Mouse (Mus musculus) regulatory T cell (primary cell): ENCODE measurements around the gene Mrpl54.

Experiments used
- in situ Hi-C: fragments of 300-600 bp; cut with MboI, MseI; formaldehyde crosslinking; loops from one replicate; pipeline ENCODE4 v1.15.1; 2025; ENCODE audit warnings: high pct_unique_total_duplicates

The Mrpl54 gene

GRCm38 (mm10) chr10:81265540-81265939 lies 1.2 kb downstream of the Mrpl54 start:
- in situ Hi-C loops = no loop called here

GRCm38 (mm10) chr10:81261025-81261424 lies 5.7 kb downstream of the Mrpl54 start:
- in situ Hi-C loops = no loop called here

- in situ Hi-C loops = no loop called here
These were observed 7.4 kb downstream of the Mrpl54 start for GRCm38 (mm10) chr10:81259225-81259884.

- in situ Hi-C loops = no loop called here
These were observed 9.3 kb downstream of the Mrpl54 start for GRCm38 (mm10) chr10:81257158-81258039.

GRCm38 (mm10) chr10:81254886-81255285 lies 11.8 kb downstream of the Mrpl54 start:
- in situ Hi-C loops = no loop called here

GRCm38 (mm10) chr10:81252424-81253419 lies 14.0 kb downstream of the Mrpl54 start, which contains the start of gene Matk:
Gene Matk, plus strand, starts transcription at chr10:81252935.
- in situ Hi-C loops = no loop called here

GRCm38 (mm10) chr10:81249442-81249841 lies 17.3 kb downstream of the Mrpl54 start:
- in situ Hi-C loops = no loop called here

- in situ Hi-C loops = no loop called here
These were observed 18.9 kb downstream of the Mrpl54 start for GRCm38 (mm10) chr10:81247804-81248203.

- in situ Hi-C loops = no loop called here
These were observed 21.6 kb downstream of the Mrpl54 start for GRCm38 (mm10) chr10:81245166-81245565.

- in situ Hi-C loops = no loop called here
These were observed 22.1 kb downstream of the Mrpl54 start for GRCm38 (mm10) chr10:81244595-81244994.

- in situ Hi-C loops = no loop called here
These were observed 22.6 kb downstream of the Mrpl54 start for GRCm38 (mm10) chr10:81244146-81244545.

- in situ Hi-C loops = no loop called here
These were observed 24.7 kb downstream of the Mrpl54 start for GRCm38 (mm10) chr10:81242021-81242420.

- in situ Hi-C loops = no loop called here
These were observed 25.9 kb downstream of the Mrpl54 start for GRCm38 (mm10) chr10:81240876-81241275.

GRCm38 (mm10) chr10:81238618-81239017 lies 28.1 kb downstream of the Mrpl54 start:
- in situ Hi-C loops = no loop called here

GRCm38 (mm10) chr10:81236471-81237268 lies 30.1 kb downstream of the Mrpl54 start:
- in situ Hi-C loops = no loop called here

- in situ Hi-C loops = no loop called here
These were observed 32.5 kb downstream of the Mrpl54 start for GRCm38 (mm10) chr10:81234206-81234605.

GRCm38 (mm10) chr10:81233226-81233585 lies 33.5 kb downstream of the Mrpl54 start:
- in situ Hi-C loops = no loop called here

- in situ Hi-C loops = no loop called here
These were observed 34.0 kb downstream of the Mrpl54 start, which contains the start of gene Zfr2 for GRCm38 (mm10) chr10:81232580-81233225. Gene Zfr2, plus strand, starts transcription at chr10:81233155.

GRCm38 (mm10) chr10:81231436-81231835 lies 35.3 kb downstream of the Mrpl54 start:
- in situ Hi-C loops = no loop called here
